Comparison of ENCODE assay signal across 8 mouse cellular contexts in the genomic region with DNA sequence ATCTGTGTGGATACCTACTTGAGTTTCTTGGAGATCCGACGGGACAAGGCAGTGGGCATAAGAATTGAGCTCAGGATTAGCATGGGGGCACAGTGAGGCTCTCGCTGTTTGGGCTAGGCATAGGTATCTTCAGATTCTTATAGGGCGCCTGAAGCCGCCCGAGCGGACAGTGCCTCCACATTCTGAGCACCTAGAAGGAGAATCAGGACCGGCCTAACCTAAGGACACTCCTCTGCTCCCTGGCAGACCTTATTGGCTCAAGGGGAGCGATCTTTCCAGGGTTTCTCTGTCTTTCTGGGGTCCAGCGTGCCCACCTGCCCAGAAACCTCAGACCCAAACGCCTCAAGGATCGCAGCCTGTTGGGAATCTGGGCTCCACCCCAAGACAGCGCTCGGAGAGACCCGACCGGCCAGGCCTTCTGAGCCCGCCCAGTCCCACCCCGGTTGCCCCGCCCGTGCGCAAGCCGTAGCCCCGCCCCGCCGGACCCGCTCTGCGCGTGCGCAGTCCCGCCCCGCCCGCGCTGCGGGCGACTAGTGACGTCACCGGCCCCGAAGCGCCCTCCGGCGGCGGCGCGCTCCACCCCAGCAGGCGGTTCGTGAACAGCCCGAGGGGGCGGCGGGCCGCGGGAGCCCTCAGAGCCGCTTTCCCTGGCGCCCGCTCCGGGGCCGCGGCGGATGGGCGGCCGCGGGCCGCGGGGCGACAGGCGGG. TPM values are rescaled to one million over a fixed set of nuclear protein-coding genes. Genes with fewer than 3 reads are reported as not detected.
DNase-seq lines count a peak whose midpoint lies in the region; ATAC-seq lines count a peak whose summit lies in the region.

TSS of gene Dvl1 (plus strand) at position 532 of the 708 bp plus-strand sequence.

- H3K9ac ChIP-seq in intestine, embryonic 14.5 days (ENCODE audit: low read length) = peak within 1 kb of the TSS; percentile 85

- no peaks in the 10 kb centered on the region for H3K9me3 ChIP-seq in intestine, embryonic 14.5 days (ENCODE audit: control insufficient read depth, low read length)

- no peaks in the 10 kb centered on the region for H3K27me3 ChIP-seq in intestine, embryonic 14.5 days (replicated peaks; ENCODE audit: control insufficient read depth, insufficient read depth, low read length)

- peaks cover 17% of the 10 kb centered on the region for H3K36me3 ChIP-seq in intestine, embryonic 14.5 days (ENCODE audit: control insufficient read depth, insufficient read depth, low read length)

- peak within 1 kb of the TSS; percentile 95 for H3K4me2 ChIP-seq in intestine, embryonic 14.5 days (ENCODE audit: low read length)

- peak within 1 kb of the TSS; percentile 43 for H3K27ac ChIP-seq in intestine, embryonic 14.5 days (ENCODE audit: low read depth)

- WGBS in intestine, embryonic 14.5 days = 3% methylated on average over 62 of the region's 65 CpGs

- H3K4me3 ChIP-seq in intestine, embryonic 14.5 days (ENCODE audit: low read depth, low read length) = peak within 1 kb of the TSS; percentile 79

- intact Hi-C loops in left cerebral cortex, postnatal 10 days (cut with DNase I) = no loop called here

- H3K4me1 ChIP-seq in intestine, embryonic 14.5 days (replicated peaks; ENCODE audit: control insufficient read depth, insufficient read depth, low read length) = peaks cover 23% of the 10 kb centered on the region

- peak; percentile 91 for ATAC-seq in intestine, embryonic 14.5 days (replicated peaks; ENCODE audit: low FRiP score, low TSS enrichment, low read depth)
- peak; percentile 68 for ATAC-seq in megakaryocyte progenitor cell, adult 5-6 weeks (replicated peaks; ENCODE audit: poor library complexity)

- DNase-seq in adrenal gland, adult 18-20 months (ENCODE audit: low spot score in 2 of 2) = peak; percentile 99 to 100
- peak; percentile 93 for DNase-seq in embryo, embryonic 11 days
- peak; percentile 92 for DNase-seq in gastrocnemius, postnatal 25 days
- peak; percentile 98 for DNase-seq in intestine, embryonic 14.5 days (ENCODE audit: low spot score)
- peak; percentile 90 to 94 for DNase-seq in left cerebral cortex, postnatal 10 days (ENCODE audit: extremely low spot score in 1 of 2, low spot score in 2 of 2)
- peak; percentile 92 to 96 for DNase-seq in right cerebral cortex, postnatal 10 days (ENCODE audit: low spot score in 2 of 2)
- peak; percentile 93 for DNase-seq in urinary bladder, postnatal 14 days (ENCODE audit: low spot score)

RNA-seq across cellular contexts. Expression of gene Dvl1, which starts in this region (rescaled TPM):
- 10 to 100 TPM; 62.3 to 87.0 TPM for total RNA-seq in adrenal gland, adult 18-20 months (2021)
- 100 to 1,000 TPM in 1 of 2 experiments, 10 to 100 TPM in 1; 100.0 to 103 TPM for total RNA-seq in gastrocnemius, postnatal 25 days (2021)
- 7.3 and 7.8 TPM in 2 replicates for polyA plus RNA-seq in intestine, embryonic 14.5 days (2014; fragmentation: Nextera tagmentation; extraction: Ambion mirVana)
- 10 to 100 TPM; 70.6 to 74.2 TPM for total RNA-seq in left cerebral cortex, postnatal 10 days (2021)
- total RNA-seq in megakaryocyte progenitor cell, adult 5-6 weeks (2015) = 9.6 and 9.9 TPM in 2 replicates
- 12.8 and 13.0 TPM in 2 replicates for total RNA-seq in megakaryocyte progenitor cell, adult 5-6 weeks (2017)

Comparison
In these comparisons a context has a peak if more than half of its experiments do, and no peak if none do; other contexts are left out.
1. Peak in every context shown above with its lines: DNase-seq, ATAC-seq, H3K4me3 ChIP-seq and H3K27ac ChIP-seq.
2. RNA of gene Dvl1 (total RNA-seq): 100.0 to 103 TPM in gastrocnemius, postnatal 25 days, 62.3 to 87.0 TPM in adrenal gland, adult 18-20 months and 70.6 to 74.2 TPM in left cerebral cortex, postnatal 10 days; 9.6 to 13.0 TPM in megakaryocyte progenitor cell, adult 5-6 weeks; every median in the first group is over 4 times any median in the second.